Mouse (Mus musculus) 416B (cell line): ENCODE measurements at regions not wholly inside any gene's neighbourhood (a gene's known extent, or its start where the extent isn't known, plus 50 kb on each side); places are given as distances from the start of the nearest gene placed in this dataset.
"Not testable (repeated sequence)": the region's sequence is repeated elsewhere in the genome, so short reads cannot be mapped to it uniquely, and the experiment has no call there.

Source experiments
- DNase-seq: peaks from one replicate; pipeline ENCODE4 v3.0.0; 2011; ENCODE audit warnings: low read depth

DNA sequence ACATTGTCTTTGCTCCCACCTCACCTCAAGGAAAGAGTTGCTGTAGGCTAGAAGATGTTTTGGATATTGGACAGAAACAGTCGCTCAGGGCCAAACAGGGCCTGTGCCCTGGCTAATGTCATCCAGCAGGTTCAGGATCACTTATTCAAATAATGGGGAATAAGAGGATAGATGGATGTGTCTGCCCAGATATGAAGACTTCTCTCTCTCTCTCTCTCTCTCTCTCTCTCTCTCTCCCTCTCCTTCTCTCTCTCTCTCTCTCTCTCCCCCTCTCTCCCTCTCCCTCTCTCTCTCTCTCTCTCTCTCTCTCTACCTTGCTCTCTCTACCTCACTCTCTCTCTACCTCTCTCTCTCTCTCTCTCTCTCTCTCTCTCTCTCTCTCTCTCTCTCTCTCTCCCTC, 483.9 kb downstream of the 5730507C01Rik start:
- DNase-seq: not testable (repeated sequence)

DNA sequence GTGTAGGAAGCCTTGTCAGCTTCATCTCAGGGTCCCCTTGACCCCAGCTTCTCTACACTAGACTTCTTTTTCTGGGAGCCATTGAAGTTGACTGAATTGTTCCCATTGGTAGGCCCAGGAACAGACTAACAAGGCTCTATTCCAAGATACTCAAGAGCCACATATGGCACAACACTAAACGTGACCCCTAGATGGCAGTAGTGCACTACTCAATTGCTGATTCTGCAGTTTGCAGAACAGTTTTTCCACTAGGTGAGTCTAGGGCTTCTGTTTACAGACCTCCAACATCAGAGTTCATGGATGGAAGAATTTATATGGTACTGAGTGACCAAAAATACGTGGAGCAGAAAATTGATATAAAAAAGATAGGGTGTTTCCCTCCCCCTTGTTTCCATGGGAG, 486.3 kb downstream of the 5730507C01Rik start:
- DNase-seq: peak; percentile 1
